Mouse (Mus musculus) spleen, adult 2 months (tissue): ENCODE data around the gene Rasip1.

ENCODE experiments used
- CTCF ChIP-seq: fragments of 200-500 bp; IDR thresholded peaks from 2 replicates; pipeline ENCODE4 v1.5.1; 2011; ENCODE audit warnings: mild to moderate bottlenecking, inconsistent platforms; ENCODE audit not compliant: insufficient read depth, insufficient read length, insufficient replicate concordance; ENCODE audit errors: extremely low read depth
- POLR2A ChIP-seq: fragments of 200-500 bp; IDR thresholded peaks from 2 replicates; pipeline ENCODE4 v1.6.1; 2011; ENCODE audit warnings: low read depth, low read length, inconsistent platforms

- no peak for TF ChIP-seq CTCF
- no peak for TF ChIP-seq POLR2A
Observed at GRCm38 (mm10) chr7:45640191-45640957, 13.1 kb downstream of the Rasip1 start.
